Mouse (Mus musculus) frontal cortex, postnatal 14 days (tissue): ENCODE data around the gene Ube4b.
A peak's percentile ranks its signal among the peaks of the same experiment; 100 is the strongest.

ENCODE experiments used
- DNase-seq, 2 experiments: peaks; one replicate each; pipeline ENCODE4 v3.0.0; 2022; ENCODE audit warnings: low spot score in 2 of 2

Gene Ube4b

GRCm38 (mm10) chr4:149306712-149307595 is 119.6 kb downstream of the Ube4b start:
- peak; percentile 60 to 66 for DNase-seq

GRCm38 (mm10) chr4:149305761-149306711 is 120.5 kb downstream of the Ube4b start:
- no peak for DNase-seq

- DNase-seq: no peak
These were observed 122.1 kb downstream of the Ube4b start for GRCm38 (mm10) chr4:149304466-149304865.

- no peak for DNase-seq
These were observed 123.0 kb downstream of the Ube4b start for GRCm38 (mm10) chr4:149303502-149303901.

GRCm38 (mm10) chr4:149302751-149303150 is 123.8 kb downstream of the Ube4b start:
- DNase-seq: no peak

GRCm38 (mm10) chr4:149302136-149302535 is 124.4 kb downstream of the Ube4b start:
- no peak for DNase-seq

- no peak for DNase-seq
These were observed 130.0 kb downstream of the Ube4b start for GRCm38 (mm10) chr4:149296501-149296900.

- DNase-seq: no peak
These were observed 133.6 kb downstream of the Ube4b start for GRCm38 (mm10) chr4:149292984-149293383.

GRCm38 (mm10) chr4:149291061-149291460 is 135.5 kb downstream of the Ube4b start:
- DNase-seq: no peak

GRCm38 (mm10) chr4:149290157-149290750 is 136.3 kb downstream of the Ube4b start:
- DNase-seq: no peak

- no peak for DNase-seq
These were observed 140.0 kb downstream of the Ube4b start for GRCm38 (mm10) chr4:149286287-149287137.

- no peak for DNase-seq
These were observed 140.9 kb downstream of the Ube4b start for GRCm38 (mm10) chr4:149285691-149286090.

GRCm38 (mm10) chr4:149283018-149283417 is 143.5 kb downstream of the Ube4b start:
- no peak for DNase-seq

GRCm38 (mm10) chr4:149282025-149282738 is 144.4 kb downstream of the Ube4b start:
- DNase-seq: no peak
